Mouse (Mus musculus): ENCODE measurements around the gene Larp1b. TPM values are rescaled to one million over a fixed set of nuclear protein-coding genes. Genes with fewer than 3 reads are reported as not detected.

The Larp1b gene
- polyA plus RNA-seq, 1 experiment: 7.7 TPM

DNA sequence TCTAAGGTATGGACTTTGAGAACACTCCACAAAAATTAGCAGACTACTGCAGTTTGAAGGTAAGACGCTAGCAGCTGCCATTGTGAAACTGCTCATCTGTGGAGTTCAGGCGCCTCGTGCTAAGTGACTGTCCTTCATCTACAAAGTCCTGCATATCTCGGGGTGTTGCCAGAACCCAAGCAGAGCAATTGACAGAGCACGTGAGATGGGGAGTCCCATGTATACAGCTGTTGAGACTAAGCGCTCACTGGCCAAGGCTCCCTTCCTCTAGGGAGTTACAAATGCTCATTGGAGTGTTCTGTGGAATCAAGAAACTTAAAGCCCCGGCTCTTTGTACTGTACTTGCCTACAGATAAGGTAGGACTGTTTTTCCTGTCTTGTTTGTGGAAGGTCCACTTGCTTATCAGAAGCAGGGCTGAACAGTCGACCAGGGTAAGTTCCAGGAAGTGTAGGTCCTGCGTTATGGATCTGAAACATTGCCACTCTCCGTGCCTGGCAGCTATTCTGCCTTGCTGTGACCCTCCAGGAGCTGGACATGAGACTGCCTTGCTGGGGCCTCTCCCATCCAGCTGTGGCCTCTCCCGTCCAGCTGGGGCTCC lies 94.2 kb downstream of the Larp1b start:
- no peak overlapping the region for H3ac ChIP-seq (ENCODE audit: control insufficient read depth, insufficient read length, low read depth)
- H3K36me3 ChIP-seq (ENCODE audit: control insufficient read depth, insufficient read depth): no peaks in the 10 kb centered on the region
- no peaks in the 10 kb centered on the region for H3K27me3 ChIP-seq (ENCODE audit: control insufficient read depth, insufficient read depth, insufficient read length)
- no peaks in the 10 kb centered on the region for H3K79me3 ChIP-seq (ENCODE audit: low read depth)
- TF ChIP-seq MAX (IDR thresholded peaks at IDR 0.05) (no peak), CTCF (IDR thresholded peaks at IDR 0.05; ENCODE audit: control insufficient read depth, insufficient read depth, insufficient read length) (no peak), CEBPB (IDR thresholded peaks at IDR 0.05; ENCODE audit: low read depth) (no peak), USF1 (IDR thresholded peaks at IDR 0.05; ENCODE audit: low read depth) (no peak), FOSL1 (IDR thresholded peaks at IDR 0.05; ENCODE audit: insufficient read depth, low read length, poor library complexity, severe bottlenecking) (no peak), MYOG (IDR thresholded peaks at IDR 0.05; ENCODE audit: control insufficient read depth, extremely low read depth, insufficient read length) (no peak), MYOD1 (IDR thresholded peaks at IDR 0.05; ENCODE audit: control insufficient read depth, insufficient read length, low read depth) (no peak)
- H3K79me2 ChIP-seq (ENCODE audit: control insufficient read depth, insufficient read depth): no peaks in the 10 kb centered on the region
- H3K4me3 ChIP-seq (ENCODE audit: insufficient read depth, poor library complexity, severe bottlenecking): no peak overlapping the region

DNA sequence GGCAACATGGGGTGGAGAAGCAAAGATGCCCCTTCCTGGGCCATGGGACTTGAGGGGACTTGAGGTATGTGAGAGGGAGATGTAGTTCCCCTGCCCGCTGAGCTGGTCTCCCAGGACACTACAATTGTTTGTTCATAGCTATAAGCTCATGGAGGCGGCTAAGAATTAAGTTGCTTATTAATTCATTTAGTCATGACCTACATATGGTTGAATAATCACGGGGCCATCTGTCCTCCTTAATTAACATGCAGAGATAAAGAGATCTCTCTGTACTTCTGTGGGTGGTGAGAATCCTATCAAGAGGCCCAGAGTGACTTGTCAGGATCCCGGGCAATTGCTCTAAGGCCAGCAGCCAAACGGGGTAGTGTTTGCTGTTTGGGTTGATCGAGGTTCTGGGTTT lies 98.2 kb downstream of the Larp1b start:
- Histone ChIP-seq H3K36me3 (ENCODE audit: control insufficient read depth, insufficient read depth) (no peaks in the 10 kb centered on the region), H3K4me3 (ENCODE audit: insufficient read depth, poor library complexity, severe bottlenecking) (no peak overlapping the region), H3K79me3 (ENCODE audit: low read depth) (no peaks in the 10 kb centered on the region), H3K79me2 (ENCODE audit: control insufficient read depth, insufficient read depth) (no peaks in the 10 kb centered on the region), H3ac (ENCODE audit: control insufficient read depth, insufficient read length, low read depth) (no peak overlapping the region), H3K27me3 (ENCODE audit: control insufficient read depth, insufficient read depth, insufficient read length) (no peaks in the 10 kb centered on the region)
- no peak for TF ChIP-seq MYOG (IDR thresholded peaks at IDR 0.05; ENCODE audit: control insufficient read depth, extremely low read depth, insufficient read length)

DNA sequence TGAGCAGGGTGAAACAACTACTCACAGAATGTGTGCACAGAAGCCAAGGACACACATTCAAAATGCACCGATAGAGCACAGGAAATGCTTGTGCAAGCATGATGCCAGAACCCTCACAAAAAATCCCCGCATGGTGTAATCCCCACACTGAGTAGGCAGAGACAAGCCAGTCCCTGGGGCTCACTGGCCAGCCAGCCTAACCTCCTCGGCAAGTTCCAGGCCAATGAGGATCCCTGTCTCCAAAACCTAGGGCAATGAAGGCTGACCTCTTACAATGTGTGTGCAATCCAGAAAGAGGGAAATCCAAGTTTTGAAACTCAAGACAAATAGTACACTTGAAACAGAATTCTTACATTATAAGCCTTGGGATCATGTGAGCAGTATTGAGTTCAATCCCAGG lies 103.7 kb downstream of the Larp1b start:
- no peak overlapping the region for H3ac ChIP-seq (ENCODE audit: control insufficient read depth, insufficient read length, low read depth)
- no peaks in the 10 kb centered on the region for H3K36me3 ChIP-seq (ENCODE audit: control insufficient read depth, insufficient read depth)
- no peak for TF ChIP-seq MAX (IDR thresholded peaks at IDR 0.05)
- no peak overlapping the region for H3K4me3 ChIP-seq (ENCODE audit: insufficient read depth, poor library complexity, severe bottlenecking)
- H3K79me2 ChIP-seq (ENCODE audit: control insufficient read depth, insufficient read depth): no peaks in the 10 kb centered on the region
- no peaks in the 10 kb centered on the region for H3K27me3 ChIP-seq (ENCODE audit: control insufficient read depth, insufficient read depth, insufficient read length)
- H3K79me3 ChIP-seq (ENCODE audit: low read depth): no peaks in the 10 kb centered on the region

DNA sequence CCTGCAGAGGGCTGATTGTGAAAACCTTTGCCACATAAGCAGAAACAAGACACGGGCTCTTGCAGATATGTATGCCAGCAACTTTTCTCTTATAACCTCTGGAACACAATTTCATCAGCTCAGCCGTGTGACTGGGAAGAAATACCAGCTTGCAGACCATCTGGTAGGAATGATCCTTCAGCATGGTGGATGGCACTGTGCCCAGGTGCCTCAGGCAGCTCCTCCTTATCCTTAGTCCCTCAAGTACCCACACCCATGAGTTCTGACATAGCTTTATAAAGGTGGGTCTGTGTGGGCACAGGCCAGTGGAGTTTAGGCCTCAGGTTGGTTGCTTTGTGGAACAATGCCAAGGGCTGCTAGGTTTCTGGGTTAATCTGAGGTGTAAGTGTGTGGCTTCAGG lies 108.8 kb downstream of the Larp1b start:
- no peak overlapping the region for H3K4me3 ChIP-seq (ENCODE audit: insufficient read depth, poor library complexity, severe bottlenecking)
- no peaks in the 10 kb centered on the region for H3K79me3 ChIP-seq (ENCODE audit: low read depth)
- H3K36me3 ChIP-seq (ENCODE audit: control insufficient read depth, insufficient read depth): no peaks in the 10 kb centered on the region
- no peaks in the 10 kb centered on the region for H3K27me3 ChIP-seq (ENCODE audit: control insufficient read depth, insufficient read depth, insufficient read length)
- no peaks in the 10 kb centered on the region for H3K79me2 ChIP-seq (ENCODE audit: control insufficient read depth, insufficient read depth)
- H3ac ChIP-seq (ENCODE audit: control insufficient read depth, insufficient read length, low read depth): no peak overlapping the region
- TF ChIP-seq CTCF (IDR thresholded peaks at IDR 0.05; ENCODE audit: control insufficient read depth, insufficient read depth, insufficient read length) (no peak), MAX (IDR thresholded peaks at IDR 0.05) (no peak), CEBPB (IDR thresholded peaks at IDR 0.05; ENCODE audit: low read depth) (no peak), MYOG (IDR thresholded peaks at IDR 0.05; ENCODE audit: control insufficient read depth, extremely low read depth, insufficient read length) (no peak), FOSL1 (IDR thresholded peaks at IDR 0.05; ENCODE audit: insufficient read depth, low read length, poor library complexity, severe bottlenecking) (no peak), MYOD1 (IDR thresholded peaks at IDR 0.05; ENCODE audit: control insufficient read depth, insufficient read length, low read depth) (no peak), USF1 (IDR thresholded peaks at IDR 0.05; ENCODE audit: low read depth) (no peak)

DNA sequence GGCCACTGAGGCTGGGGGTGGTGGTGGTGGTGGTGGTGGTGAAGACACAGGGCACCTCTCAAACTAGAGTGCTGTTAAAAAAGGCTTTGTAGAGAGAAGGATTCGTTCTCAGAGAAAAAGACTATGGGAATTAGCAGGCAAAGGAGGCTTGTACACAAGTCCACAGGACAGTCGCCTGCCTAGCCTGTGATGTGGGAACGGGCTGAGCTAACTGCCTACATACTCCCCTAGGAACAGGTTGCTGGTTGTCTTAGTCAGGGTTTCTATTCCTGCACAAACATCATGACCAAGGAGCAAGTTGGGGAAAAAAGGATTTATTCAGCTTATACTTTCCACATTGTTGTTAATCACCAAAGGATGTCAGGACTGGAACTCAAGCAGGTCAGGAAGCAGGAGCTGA lies 109.6 kb downstream of the Larp1b start:
- TF ChIP-seq USF1 (IDR thresholded peaks at IDR 0.05; ENCODE audit: low read depth): no peak
- TF ChIP-seq CEBPB (IDR thresholded peaks at IDR 0.05; ENCODE audit: low read depth): no peak
- TF ChIP-seq MYOG (IDR thresholded peaks at IDR 0.05; ENCODE audit: control insufficient read depth, extremely low read depth, insufficient read length): no peak
- TF ChIP-seq MAX (IDR thresholded peaks at IDR 0.05): no peak
- TF ChIP-seq FOSL1 (IDR thresholded peaks at IDR 0.05; ENCODE audit: insufficient read depth, low read length, poor library complexity, severe bottlenecking): no peak
- no peak for TF ChIP-seq MYOD1 (IDR thresholded peaks at IDR 0.05; ENCODE audit: control insufficient read depth, insufficient read length, low read depth)
- no peak for TF ChIP-seq CTCF (IDR thresholded peaks at IDR 0.05; ENCODE audit: control insufficient read depth, insufficient read depth, insufficient read length)
- H3K79me3 ChIP-seq (ENCODE audit: low read depth): no peaks in the 10 kb centered on the region
- no peaks in the 10 kb centered on the region for H3K27me3 ChIP-seq (ENCODE audit: control insufficient read depth, insufficient read depth, insufficient read length)
- peaks cover 8% of the 10 kb centered on the region for H3K36me3 ChIP-seq (ENCODE audit: control insufficient read depth, insufficient read depth)
- H3ac ChIP-seq (ENCODE audit: control insufficient read depth, insufficient read length, low read depth): no peak overlapping the region
- H3K4me3 ChIP-seq (ENCODE audit: insufficient read depth, poor library complexity, severe bottlenecking): no peak overlapping the region
- H3K79me2 ChIP-seq (ENCODE audit: control insufficient read depth, insufficient read depth): no peaks in the 10 kb centered on the region

DNA sequence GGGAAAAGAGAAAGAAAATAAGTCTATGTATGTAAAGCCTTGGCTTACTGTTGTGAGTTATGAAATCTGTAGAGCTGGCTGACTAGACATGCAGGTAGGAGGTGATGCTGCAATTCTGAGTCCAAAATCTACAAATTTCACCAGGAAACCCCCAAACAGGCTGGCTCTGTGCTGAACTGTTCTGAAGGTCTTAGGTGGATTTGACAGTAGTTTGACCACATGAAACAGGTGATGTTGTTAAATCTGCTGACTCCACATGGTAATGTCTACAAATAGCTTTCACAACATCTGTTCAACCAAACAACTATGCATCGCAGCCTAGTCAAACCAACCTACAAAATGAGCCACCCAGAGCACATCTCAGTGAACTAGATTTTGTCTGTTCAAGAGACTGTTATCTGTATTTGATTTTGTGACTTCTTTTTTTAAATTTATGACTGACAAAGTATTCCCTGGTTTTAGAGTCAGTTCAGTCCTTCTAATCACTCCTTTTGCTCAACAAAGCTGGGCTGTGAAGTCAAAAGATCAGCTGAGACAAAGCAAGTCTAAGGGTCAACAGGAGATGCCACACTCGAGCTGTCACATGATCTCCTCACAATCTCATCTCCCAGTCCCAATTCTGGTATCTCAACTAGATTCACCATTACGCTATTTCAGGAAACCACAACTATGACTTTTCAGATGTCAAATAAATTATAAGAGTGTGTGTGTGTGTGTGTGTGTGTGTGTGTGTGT lies 112.4 kb downstream of the Larp1b start:
- no peak for TF ChIP-seq FOSL1 (IDR thresholded peaks at IDR 0.05; ENCODE audit: insufficient read depth, low read length, poor library complexity, severe bottlenecking)
- TF ChIP-seq USF1 (IDR thresholded peaks at IDR 0.05; ENCODE audit: low read depth): no peak
- no peak for TF ChIP-seq MYOD1 (IDR thresholded peaks at IDR 0.05; ENCODE audit: control insufficient read depth, insufficient read length, low read depth)
- no peak for TF ChIP-seq CEBPB (IDR thresholded peaks at IDR 0.05; ENCODE audit: low read depth)
- no peak for TF ChIP-seq MAX (IDR thresholded peaks at IDR 0.05)
- TF ChIP-seq CTCF (IDR thresholded peaks at IDR 0.05; ENCODE audit: control insufficient read depth, insufficient read depth, insufficient read length): no peak
- TF ChIP-seq MYOG (IDR thresholded peaks at IDR 0.05; ENCODE audit: control insufficient read depth, extremely low read depth, insufficient read length): no peak
- no peaks in the 10 kb centered on the region for H3K79me2 ChIP-seq (ENCODE audit: control insufficient read depth, insufficient read depth)
- no peaks in the 10 kb centered on the region for H3K79me3 ChIP-seq (ENCODE audit: low read depth)
- no peak overlapping the region for H3ac ChIP-seq (ENCODE audit: control insufficient read depth, insufficient read length, low read depth)
- no peak overlapping the region for H3K4me3 ChIP-seq (ENCODE audit: insufficient read depth, poor library complexity, severe bottlenecking)
- no peaks in the 10 kb centered on the region for H3K27me3 ChIP-seq (ENCODE audit: control insufficient read depth, insufficient read depth, insufficient read length)
- H3K36me3 ChIP-seq (ENCODE audit: control insufficient read depth, insufficient read depth): peaks cover 21% of the 10 kb centered on the region

Data from C2C12 (cell line).